Mouse (Mus musculus) ZHBTc4 (cell line): ENCODE results near the gene Vav3.

Experiments used
- DNase-seq: peaks from one replicate; pipeline ENCODE4 v3.0.0-alpha.2; 2011; ENCODE audit warnings: low read depth, low spot score

Vav3 gene

GRCm38 (mm10) chr3:109352690-109353089 is 12.2 kb downstream of the Vav3 start:
- DNase-seq: no peak

GRCm38 (mm10) chr3:109353814-109354213 is 13.4 kb downstream of the Vav3 start:
- no peak for DNase-seq

GRCm38 (mm10) chr3:109355158-109355557 is 14.7 kb downstream of the Vav3 start:
- DNase-seq: no peak

- DNase-seq: no peak
Observed at GRCm38 (mm10) chr3:109360746-109361145, 20.3 kb downstream of the Vav3 start.

GRCm38 (mm10) chr3:109361882-109362281 is 21.4 kb downstream of the Vav3 start:
- DNase-seq: no peak

GRCm38 (mm10) chr3:109362310-109362709 is 21.9 kb downstream of the Vav3 start:
- no peak for DNase-seq

- no peak for DNase-seq
Observed at GRCm38 (mm10) chr3:109363522-109363921, 23.1 kb downstream of the Vav3 start.

- DNase-seq: no peak
Observed at GRCm38 (mm10) chr3:109365875-109366274, 25.4 kb downstream of the Vav3 start.

- no peak for DNase-seq
Observed at GRCm38 (mm10) chr3:109366411-109366851, 26.0 kb downstream of the Vav3 start.

- DNase-seq: no peak
Observed at GRCm38 (mm10) chr3:109368383-109369289, 28.2 kb downstream of the Vav3 start.

GRCm38 (mm10) chr3:109371576-109371975 is 31.1 kb downstream of the Vav3 start:
- DNase-seq: no peak

GRCm38 (mm10) chr3:109372678-109373077 is 32.2 kb downstream of the Vav3 start:
- DNase-seq: no peak

GRCm38 (mm10) chr3:109378278-109378677 is 37.8 kb downstream of the Vav3 start:
- no peak for DNase-seq

GRCm38 (mm10) chr3:109378684-109379083 is 38.2 kb downstream of the Vav3 start:
- DNase-seq: no peak

- no peak for DNase-seq
Observed at GRCm38 (mm10) chr3:109388730-109389129, 48.3 kb downstream of the Vav3 start.

- no peak for DNase-seq
Observed at GRCm38 (mm10) chr3:109401527-109401926, 61.1 kb downstream of the Vav3 start.

GRCm38 (mm10) chr3:109411294-109411693 is 70.8 kb downstream of the Vav3 start:
- DNase-seq: no peak

- DNase-seq: no peak
Observed at GRCm38 (mm10) chr3:109420403-109420802, 80.0 kb downstream of the Vav3 start.

- DNase-seq: no peak
Observed at GRCm38 (mm10) chr3:109421019-109421418, 80.6 kb downstream of the Vav3 start.

- DNase-seq: no peak
Observed at GRCm38 (mm10) chr3:109423440-109424079, 83.1 kb downstream of the Vav3 start.

GRCm38 (mm10) chr3:109431285-109431684 is 90.8 kb downstream of the Vav3 start:
- no peak for DNase-seq

GRCm38 (mm10) chr3:109438552-109438951 is 98.1 kb downstream of the Vav3 start:
- no peak for DNase-seq

GRCm38 (mm10) chr3:109439253-109439652 is 98.8 kb downstream of the Vav3 start:
- no peak for DNase-seq
